Mouse (Mus musculus) thymus, postnatal 36 days (tissue): ENCODE results near the gene Upf2.
"Not testable (repeated sequence)": the region's sequence is repeated elsewhere in the genome, so short reads cannot be mapped to it uniquely, and the experiment has no call there.

Experiments
- DNase-seq, 2 experiments: peaks; one replicate each; pipeline ENCODE4 v3.0.0; 2022; ENCODE audit warnings: mixed read lengths in 2 of 2

Upf2 gene

DNA sequence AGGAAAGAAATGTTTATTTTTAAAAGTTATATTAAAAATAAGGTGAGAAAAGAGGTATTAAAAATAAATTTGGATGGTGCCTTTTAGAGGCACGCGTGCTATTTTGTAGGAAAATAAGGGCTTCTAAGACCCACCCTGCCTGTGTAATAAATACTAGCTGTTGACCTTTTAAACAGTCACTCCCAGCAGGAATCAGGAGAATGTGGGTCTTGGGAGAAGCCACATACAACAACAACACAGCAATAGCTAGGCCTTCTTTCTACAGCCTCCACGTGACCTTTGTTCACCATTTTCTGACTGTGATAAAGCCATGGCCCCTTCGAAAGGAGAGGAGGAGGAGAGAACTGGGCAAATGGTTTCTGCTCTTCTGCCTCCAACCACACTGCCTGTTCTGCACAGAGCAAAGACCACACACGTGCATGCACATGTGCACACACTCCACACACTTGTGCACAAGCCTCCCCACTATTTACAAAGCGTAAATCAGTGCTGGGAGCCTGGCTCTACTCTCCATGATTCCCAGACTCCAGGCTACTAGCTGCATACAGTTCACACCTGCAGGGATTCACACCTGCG, 121.5 kb downstream of the Upf2 start:
- no peak for DNase-seq

DNA sequence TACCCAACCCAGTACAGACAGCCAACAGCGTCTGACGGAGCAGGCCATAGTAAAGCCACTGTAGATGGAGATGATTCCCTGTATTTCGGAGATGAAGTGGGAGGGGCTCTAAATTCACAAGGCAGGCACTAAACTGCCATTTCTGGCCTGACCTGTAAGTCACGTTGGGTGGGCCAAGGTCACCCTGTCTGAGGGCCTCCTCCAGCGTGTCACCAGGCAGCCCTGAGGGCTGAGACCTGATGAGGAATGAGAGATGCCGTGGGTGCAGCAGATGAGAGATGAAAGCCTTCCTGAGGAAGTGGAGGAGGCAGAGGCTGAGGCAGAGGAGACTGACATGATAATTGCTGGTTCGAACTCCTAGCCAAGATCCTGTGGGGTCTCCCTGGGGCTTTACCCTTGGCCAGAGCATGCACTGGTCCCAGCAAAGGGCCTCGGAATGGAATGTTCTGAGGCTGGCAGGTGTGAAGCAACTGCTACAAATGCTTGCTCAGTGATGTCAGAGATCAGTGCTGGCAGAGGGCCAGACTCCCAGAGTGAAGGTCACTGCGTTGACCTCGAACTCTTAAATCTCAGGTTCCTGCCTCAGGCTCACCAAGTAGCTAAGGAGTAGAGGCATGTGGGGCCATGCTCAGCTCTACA, 123.7 kb downstream of the Upf2 start:
- no peak for DNase-seq

DNA sequence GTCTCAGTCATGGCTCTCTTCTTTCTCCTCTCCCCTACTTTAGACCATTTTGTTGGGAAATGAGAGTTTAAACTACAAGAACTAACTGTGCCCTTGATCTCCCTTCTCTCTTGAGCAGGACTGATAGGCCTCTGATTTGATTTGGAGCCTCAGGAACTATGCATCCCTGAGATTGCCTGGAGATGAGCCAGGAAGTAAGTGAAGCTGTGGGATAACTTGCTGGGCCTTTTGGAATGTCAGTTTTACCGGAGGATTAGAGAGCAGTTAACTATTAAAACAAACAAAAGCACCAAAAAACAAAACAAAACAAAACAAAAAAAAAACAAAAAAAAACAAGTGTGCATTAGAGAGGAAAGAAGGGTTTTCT, 124.2 kb downstream of the Upf2 start:
- DNase-seq, result no peak

DNA sequence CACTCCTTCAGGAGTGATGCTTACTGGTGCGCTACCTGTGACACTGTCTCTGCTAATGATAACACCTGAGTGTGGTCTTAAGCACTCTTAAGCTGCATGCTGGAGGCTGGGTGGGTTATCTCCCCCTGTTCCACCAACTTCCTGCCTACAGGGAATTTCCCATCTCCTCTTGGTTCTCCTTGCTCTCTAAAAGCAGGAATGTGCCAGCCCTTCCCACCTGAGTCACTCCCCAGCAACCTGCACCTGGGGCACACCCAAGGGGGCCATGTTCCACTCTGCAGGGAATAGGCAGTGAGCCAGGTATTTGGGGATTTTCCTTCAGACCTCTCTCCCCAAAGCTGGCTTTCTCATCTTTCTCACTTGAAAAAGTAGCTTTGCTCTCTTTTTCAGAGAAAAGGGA, 128.8 kb downstream of the Upf2 start:
- no peak for DNase-seq

DNA sequence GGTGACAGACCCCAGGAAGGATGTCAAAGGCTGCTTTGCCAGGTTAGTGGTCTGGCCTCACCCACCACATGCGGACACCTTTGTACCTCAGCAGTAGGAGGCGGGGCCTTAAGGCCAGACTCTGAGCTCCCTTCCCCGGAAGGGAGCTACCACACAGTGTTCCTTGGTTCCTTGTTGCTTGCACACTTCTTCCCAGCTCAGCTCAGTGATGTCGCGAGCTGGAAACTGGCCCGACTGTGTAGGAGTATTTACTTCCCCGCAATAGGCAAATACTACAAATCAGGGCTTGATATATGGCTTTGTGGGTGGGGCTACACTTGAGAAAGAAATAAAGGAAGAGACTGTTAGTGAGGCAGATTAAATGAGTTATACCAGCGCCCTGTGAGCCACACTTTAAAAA, 129.8 kb downstream of the Upf2 start:
- no peak for DNase-seq

DNA sequence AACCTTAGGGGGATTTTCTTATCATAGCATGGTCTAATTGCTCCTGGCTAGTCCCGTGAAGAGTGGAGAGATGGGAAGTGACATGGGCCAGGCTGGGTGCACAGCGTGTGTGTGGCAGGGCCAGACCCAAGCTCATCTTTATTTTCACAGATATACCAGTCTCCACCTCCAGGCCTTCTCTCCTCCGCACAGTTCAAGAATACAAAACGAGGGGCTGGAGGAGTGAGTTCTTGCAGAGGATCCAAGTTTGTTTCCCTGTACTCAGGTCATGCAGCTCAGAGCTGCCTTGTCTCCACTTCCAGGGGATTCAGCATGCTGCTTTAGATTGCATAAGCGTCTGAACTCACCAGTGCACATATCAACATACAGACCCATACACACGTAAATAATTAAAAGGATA, 131.3 kb downstream of the Upf2 start:
- no peak for DNase-seq

DNA sequence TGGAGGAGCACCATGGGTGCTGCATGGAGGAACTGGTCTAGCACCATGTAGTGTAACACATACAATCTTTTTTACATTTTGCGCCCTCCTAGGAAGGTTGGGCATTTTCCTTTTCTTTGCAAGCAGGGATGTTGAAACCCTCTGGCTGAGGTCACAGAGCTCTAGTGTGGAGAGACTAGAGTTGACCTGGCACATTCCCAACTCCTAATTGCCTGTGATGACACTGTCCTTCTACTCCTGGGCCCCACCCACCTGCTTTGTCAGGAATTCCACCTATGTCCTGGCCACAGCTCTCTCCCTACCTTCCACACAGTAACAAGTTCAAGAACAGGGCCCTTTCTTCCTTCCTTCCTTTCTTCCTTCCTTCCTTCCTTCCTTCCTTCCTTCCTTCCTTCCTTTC, 132.4 kb downstream of the Upf2 start:
- DNase-seq, result no peak

DNA sequence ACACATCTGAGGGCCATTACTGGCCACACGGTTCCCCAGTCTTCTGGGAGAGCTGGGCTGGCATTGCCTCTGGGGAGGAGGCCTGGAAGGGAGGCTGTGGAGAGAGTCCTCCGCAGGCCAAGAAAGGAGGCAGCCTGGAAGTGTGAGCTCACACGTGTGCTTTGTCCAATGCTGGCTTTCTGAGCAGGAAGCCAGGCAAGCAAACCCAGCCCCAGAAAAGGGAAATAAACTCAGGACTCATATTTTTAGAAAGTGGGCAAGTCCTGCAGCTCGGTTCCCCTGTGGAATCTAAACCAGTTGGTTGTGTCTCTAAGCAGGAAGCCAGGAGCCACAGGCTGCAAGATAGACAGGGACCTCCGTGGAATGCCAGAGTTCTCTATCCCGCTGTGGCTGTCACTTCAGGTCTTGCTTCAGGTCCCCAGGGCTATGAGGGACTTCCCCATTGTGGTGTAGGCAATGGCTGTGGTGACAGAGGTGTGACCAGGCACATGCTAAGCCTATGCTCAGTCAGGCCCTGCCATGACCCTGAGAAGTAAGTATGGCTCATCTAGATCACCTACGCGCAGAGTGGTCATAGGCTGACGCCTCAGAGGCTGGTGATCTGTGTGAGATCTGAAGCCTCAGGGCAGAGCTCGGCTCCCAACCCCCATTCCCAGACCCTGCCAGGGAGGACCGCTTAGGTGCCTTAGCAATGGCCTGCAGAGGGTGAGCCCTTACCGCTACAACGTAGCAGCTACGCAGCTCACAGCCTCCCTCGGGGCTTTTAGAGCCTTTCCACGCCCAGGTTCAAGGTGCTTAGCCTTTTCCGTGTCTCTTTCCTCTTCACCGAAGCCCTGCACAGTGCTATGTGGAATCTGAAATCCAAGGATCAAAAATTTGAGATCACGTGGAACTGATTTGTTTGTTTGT, 134.6 kb downstream of the Upf2 start:
- no peak for DNase-seq

DNA sequence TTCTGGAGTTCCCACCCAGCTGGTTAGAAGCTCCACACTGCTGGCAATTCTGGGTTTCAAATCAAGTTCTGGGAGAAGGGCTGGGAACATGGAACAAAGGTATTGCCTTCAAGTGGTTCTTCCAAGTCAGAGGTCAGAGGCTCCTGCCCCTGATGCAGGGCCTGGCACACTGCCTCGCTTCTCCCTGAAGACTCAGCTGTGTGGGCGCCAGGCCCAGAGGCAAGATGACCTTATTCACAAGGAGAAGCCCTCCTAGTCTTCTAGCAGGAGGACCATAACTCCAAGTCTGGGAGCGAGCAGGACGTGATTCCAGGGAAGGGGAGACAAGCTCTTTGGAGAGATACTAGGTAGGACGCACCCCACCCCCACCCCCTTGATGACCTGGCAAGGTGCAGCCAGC, 135.9 kb downstream of the Upf2 start:
- no peak for DNase-seq

DNA sequence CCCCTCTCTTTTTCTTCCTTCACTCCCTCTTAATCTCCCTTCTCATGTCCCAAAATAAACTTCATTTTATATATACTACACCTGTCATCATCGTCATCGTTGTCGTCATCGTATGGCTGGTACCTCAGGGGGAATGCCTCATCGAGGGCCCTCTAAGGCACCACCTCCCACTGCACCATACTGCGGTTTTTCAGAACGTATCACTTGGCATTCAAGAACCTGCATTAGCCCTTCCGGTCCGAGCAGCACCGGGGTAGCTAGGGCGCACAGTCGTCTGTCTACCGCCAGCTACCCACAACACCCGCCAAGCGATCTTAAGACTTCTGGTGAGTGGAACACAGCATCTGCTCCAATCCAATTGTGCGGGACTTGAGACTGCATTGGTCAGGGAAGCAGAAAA, 138.7 kb downstream of the Upf2 start:
- DNase-seq, result not testable (repeated sequence)

DNA sequence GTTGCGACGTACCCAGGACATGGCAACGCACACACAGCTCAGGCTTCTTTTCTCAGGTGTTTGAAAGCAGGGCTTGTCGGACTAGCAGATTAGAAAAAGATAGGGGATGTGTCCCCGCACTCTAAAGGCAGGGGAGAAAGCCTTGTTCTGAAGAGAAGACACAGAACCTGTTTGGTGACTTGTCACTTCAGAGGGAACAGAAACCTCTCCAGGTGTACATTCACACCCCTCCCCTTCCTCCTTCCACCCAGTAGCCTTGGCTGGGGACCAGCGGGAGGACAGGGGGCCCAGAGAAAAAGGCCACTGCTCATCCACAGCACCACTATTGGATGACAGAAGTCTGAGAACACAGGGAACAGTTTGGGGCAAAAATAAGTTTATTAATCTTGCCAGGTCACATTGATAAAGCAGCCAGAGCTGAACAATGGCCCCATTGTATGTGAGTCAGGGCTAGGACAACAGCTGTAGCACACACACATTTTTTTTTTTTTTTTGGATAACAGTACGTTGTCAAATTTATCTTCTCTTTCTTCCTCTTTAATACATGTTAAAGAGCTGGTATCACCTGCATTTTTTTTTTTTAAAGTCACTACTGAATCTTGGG, 145.9 kb downstream of the Upf2 start:
- DNase-seq, result no peak

DNA sequence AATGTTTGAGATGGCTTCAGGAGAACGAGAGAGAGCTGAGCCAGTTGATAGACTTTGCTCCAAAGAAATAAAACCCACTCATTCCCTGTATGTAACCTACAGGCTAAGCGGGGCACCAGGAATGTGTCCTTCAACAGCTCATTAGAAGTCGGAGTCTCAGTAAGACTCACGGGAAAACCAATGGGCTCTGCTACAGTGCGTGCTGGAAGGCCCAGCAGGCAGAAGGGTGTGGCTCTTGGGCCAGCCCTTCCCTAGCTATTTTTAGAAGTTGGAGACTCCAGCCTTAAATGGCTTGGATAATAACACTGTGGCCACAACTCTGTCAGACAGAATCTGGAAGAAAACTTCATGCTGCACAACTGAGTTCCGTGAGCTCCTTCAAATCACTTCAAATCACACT, 147.7 kb downstream of the Upf2 start:
- DNase-seq, result no peak

DNA sequence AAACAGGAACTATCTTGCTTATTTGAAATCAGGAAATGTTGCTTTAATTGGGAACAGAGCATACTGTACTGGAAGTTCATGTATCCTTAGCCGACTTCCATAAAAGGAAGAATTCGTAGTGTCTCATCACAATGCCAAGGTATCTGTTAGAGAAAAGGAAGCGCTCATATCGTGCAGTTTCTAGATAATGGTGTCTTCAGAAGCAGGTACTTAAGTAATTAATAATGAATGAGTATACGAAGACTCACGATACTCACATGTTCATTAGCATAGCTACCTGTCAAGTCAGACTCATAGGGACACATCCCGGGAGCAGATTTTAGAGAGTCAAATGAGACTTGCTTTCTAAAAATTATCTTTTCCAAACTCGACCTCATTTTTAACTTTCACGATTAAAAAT, 148.2 kb downstream of the Upf2 start:
- DNase-seq, result no peak

DNA sequence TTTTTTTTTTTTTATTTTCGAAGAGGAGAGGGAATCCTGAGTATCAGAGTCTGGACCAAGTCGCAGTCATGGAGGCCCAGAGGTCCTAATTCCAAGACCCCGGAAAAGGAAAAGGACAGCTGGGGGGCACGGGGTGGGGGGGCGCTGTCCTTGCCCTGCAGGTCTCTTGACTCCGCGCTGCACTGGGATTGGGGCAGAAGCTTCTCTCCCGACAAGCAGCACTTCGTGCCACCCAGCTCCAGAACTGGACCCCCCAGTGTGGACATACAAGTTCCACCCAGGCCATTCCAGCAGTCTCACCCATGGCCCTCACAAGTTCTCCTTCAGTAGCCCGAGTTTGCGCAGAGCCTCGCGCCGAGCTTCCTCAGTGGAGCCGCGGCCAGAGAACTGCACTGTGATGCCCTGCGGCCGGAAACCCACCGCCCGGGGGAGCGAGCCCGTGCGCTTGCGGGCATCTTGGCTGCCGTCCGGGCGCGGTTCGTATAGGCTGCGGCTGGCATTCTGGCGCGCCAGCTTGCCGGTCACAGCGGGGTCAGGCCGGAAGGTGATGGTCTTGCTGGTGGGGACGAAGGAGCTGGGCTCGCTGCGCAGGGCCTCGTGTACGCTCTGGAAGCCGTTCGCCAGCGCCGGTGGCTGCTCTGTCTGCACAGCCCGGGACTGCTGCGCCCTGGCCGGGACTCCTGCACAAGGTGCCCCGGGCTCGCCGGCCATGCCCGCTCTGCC, 148.9 kb downstream of the Upf2 start:
- DNase-seq, result peak in 1 of 2 experiments; percentile 6

DNA sequence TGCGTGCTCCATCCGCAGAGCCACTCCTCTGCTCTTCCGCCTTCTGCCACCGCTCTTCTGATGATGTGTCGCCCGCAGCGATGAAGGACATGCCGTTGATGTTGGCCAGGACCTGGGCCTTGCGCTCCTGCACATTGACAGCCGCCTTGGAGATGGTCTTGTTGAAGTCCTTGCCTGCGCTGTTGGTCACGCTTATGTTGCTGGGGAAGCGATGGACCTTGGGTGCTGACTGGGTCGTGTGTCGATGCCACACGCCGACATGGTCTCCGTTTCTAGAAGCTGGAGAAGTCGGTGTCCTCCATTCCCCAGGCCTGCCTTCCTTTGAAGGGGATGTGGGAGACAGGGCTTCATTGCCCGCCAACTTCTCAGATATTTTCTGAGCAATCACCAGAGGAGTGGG, 149.5 kb downstream of the Upf2 start:
- no peak for DNase-seq

DNA sequence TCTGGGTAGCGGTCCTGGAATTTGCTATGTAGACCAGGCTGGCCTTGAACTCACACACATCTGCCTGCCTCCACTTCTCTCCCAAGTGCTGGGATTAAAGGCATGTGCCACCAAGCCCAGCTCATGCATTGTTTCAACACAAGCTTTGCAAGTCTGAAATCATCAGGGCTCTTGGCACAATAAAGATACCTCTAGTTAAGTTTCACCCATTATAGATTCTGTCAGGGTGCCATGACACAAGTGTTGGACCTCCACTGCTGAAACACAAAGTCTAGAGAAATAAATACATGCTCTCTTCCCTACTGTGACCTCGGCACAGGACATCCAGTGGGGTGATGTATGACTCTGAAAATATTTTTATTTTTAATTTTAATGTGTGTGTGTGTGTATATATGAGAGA, 154.2 kb downstream of the Upf2 start:
- no peak for DNase-seq
